ENCODE assay signal across 26 mouse cellular contexts in the genomic region with DNA sequence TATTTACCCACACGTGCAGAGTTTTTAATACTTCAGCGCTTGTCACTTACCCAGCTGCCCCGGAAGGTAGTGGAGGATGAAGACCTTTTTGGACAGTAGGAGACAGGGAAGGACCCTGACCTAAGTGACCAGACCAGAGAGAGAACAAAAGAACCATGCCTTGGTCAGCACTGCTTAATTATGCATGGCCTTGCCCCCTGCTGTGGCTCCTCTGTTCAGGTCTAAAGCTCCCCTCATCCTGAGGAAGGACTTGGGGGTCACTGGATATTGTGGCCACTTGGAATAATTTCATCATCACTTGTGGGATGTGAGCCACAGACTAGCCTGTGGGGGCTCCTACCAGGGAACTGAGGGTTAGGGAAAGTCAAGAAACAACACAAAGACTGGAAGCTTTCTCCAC.
DNase-seq lines count a peak whose midpoint lies in the region; ATAC-seq and TF ChIP-seq lines count a peak whose summit lies in the region.
"Had no signal": no experiment of that assay in that cellular context is flagged by ENCODE, and none has a peak within 500 bp of the region (broad histone marks: within the 10 kb centered on the region; RNA-seq: fewer than 3 reads in every experiment).

No protein-coding gene starts in this region.

- TF ChIP-seq CTCF in ES-Bruce4 (IDR thresholded peaks at IDR 0.05; ENCODE audit: low read depth, low read length), result no peak

- ATAC-seq in hindbrain, embryonic 16.5 days, result no peak
- ATAC-seq in forebrain, embryonic 11.5 days (replicated peaks; ENCODE audit: low FRiP score), result no peak
- no peak for ATAC-seq in midbrain, embryonic 13.5 days
- ATAC-seq: CD4-positive, CD25-positive, alpha-beta regulatory T cell, adult 4 months; intestine, embryonic 15.5 days had no signal

- H3K9ac ChIP-seq in hindbrain, embryonic 16.5 days (ENCODE audit: low read depth, low read length), result no peak overlapping the region
- H3K9ac ChIP-seq in ES-Bruce4 (ENCODE audit: low read depth, poor library complexity, severe bottlenecking), result peak overlapping the region; percentile 57
- no peak overlapping the region for H3K9ac ChIP-seq in forebrain, embryonic 11.5 days (ENCODE audit: low read length)
- no peak overlapping the region for H3K9ac ChIP-seq in midbrain, embryonic 13.5 days (replicated peaks)
- H3K9ac ChIP-seq: embryonic facial prominence, embryonic 12.5 days; heart, embryonic 15.5 days; hindbrain, embryonic 15.5 days; intestine, embryonic 15.5 days; limb, embryonic 12.5 days had no signal

- intact Hi-C loops in heart, postnatal 25 days (cut with DNase I), result no loop called here
- intact Hi-C loops in left cerebral cortex, postnatal 14 days (cut with DNase I), result no loop called here

- peak overlapping the region; percentile 88 for H3K27ac ChIP-seq in hindbrain, embryonic 10.5 days
- no peak overlapping the region for H3K27ac ChIP-seq in hindbrain, embryonic 16.5 days (ENCODE audit: low read depth, low read length)
- peak overlapping the region; percentile 99 for H3K27ac ChIP-seq in ES-Bruce4 (ENCODE audit: insufficient read depth, low read length)
- H3K27ac ChIP-seq in forebrain, embryonic 11.5 days (ENCODE audit: low read depth, low read length), result peak overlapping the region; percentile 92
- peak overlapping the region; percentile 65 for H3K27ac ChIP-seq in midbrain, embryonic 13.5 days
- H3K27ac ChIP-seq: embryonic facial prominence, embryonic 12.5 days; heart, embryonic 15.5 days; hindbrain, embryonic 15.5 days; intestine, embryonic 15.5 days; layer of hippocampus, adult 2 months; limb, embryonic 12.5 days had no signal

- TF ChIP-seq EP300 in ES-Bruce4 (IDR thresholded peaks at IDR 0.05; ENCODE audit: insufficient read depth, low read depth, low read length), result peak; percentile 64; the same call in 1 of the 2 replicates

- peaks cover 60% of the 10 kb centered on the region for H3K4me1 ChIP-seq in hindbrain, embryonic 10.5 days (replicated peaks)
- peaks cover 14% of the 10 kb centered on the region for H3K4me1 ChIP-seq in hindbrain, embryonic 16.5 days (ENCODE audit: control insufficient read depth, insufficient read depth, low read depth, low read length)
- H3K4me1 ChIP-seq in ES-Bruce4 (ENCODE audit: control insufficient read depth, insufficient read depth, low read length), result peaks cover 14% of the 10 kb centered on the region
- H3K4me1 ChIP-seq in forebrain, embryonic 11.5 days (replicated peaks; ENCODE audit: control insufficient read depth, insufficient read depth, low read length), result peaks cover 41% of the 10 kb centered on the region
- H3K4me1 ChIP-seq in midbrain, embryonic 13.5 days (replicated peaks), result peaks cover 48% of the 10 kb centered on the region

- H3K27me3 ChIP-seq in hindbrain, embryonic 10.5 days (ENCODE audit: insufficient read depth, poor library complexity, severe bottlenecking), result peaks cover 66% of the 10 kb centered on the region
- H3K27me3 ChIP-seq in hindbrain, embryonic 16.5 days (replicated peaks; ENCODE audit: control insufficient read depth, insufficient read depth, low read length), result peaks cover 16% of the 10 kb centered on the region
- H3K27me3 ChIP-seq in ES-Bruce4 (ENCODE audit: control insufficient read depth, insufficient read depth, low read length, poor library complexity, severe bottlenecking), result no peaks in the 10 kb centered on the region
- no peaks in the 10 kb centered on the region for H3K27me3 ChIP-seq in forebrain, embryonic 11.5 days (ENCODE audit: control insufficient read depth, insufficient read depth, low read length)
- peaks cover 40% of the 10 kb centered on the region for H3K27me3 ChIP-seq in midbrain, embryonic 13.5 days

- H3K9me3 ChIP-seq in hindbrain, embryonic 10.5 days, result no peaks in the 10 kb centered on the region
- H3K9me3 ChIP-seq in hindbrain, embryonic 16.5 days (ENCODE audit: control insufficient read depth, low read length), result no peaks in the 10 kb centered on the region
- H3K9me3 ChIP-seq in ES-Bruce4 (replicated peaks; ENCODE audit: control insufficient read depth, insufficient read depth, low read length, poor library complexity, severe bottlenecking), result no peaks in the 10 kb centered on the region
- H3K9me3 ChIP-seq in forebrain, embryonic 11.5 days (ENCODE audit: control insufficient read depth, low read length), result no peaks in the 10 kb centered on the region
- no peaks in the 10 kb centered on the region for H3K9me3 ChIP-seq in midbrain, embryonic 13.5 days
- H3K9me3 ChIP-seq: embryonic facial prominence, embryonic 12.5 days; heart, embryonic 15.5 days; hindbrain, embryonic 15.5 days; intestine, embryonic 15.5 days; limb, embryonic 12.5 days had no signal

- 7% methylated on average over 3 of the region's 3 CpGs for WGBS in hindbrain, embryonic 10.5 days
- WGBS in hindbrain, embryonic 16.5 days, result 15% methylated on average over 3 of the region's 3 CpGs
- WGBS in forebrain, embryonic 11.5 days, result 4% methylated on average over 3 of the region's 3 CpGs
- WGBS in midbrain, embryonic 13.5 days, result 0% methylated on average over 3 of the region's 3 CpGs

- H3K4me2 ChIP-seq in hindbrain, embryonic 16.5 days (ENCODE audit: low read length), result no peak overlapping the region
- 0 out of 2 replicates have a peak overlapping the region, but pooled peaks have one; percentile 8 for H3K4me2 ChIP-seq in forebrain, embryonic 11.5 days (ENCODE audit: low read depth, low read length, severe bottlenecking)
- no peak overlapping the region for H3K4me2 ChIP-seq in midbrain, embryonic 13.5 days (replicated peaks)
- H3K4me2 ChIP-seq: embryonic facial prominence, embryonic 12.5 days; heart, embryonic 15.5 days; hindbrain, embryonic 15.5 days; intestine, embryonic 15.5 days; limb, embryonic 12.5 days; liver, embryonic 11.5 days had no signal

- TF ChIP-seq POLR2A in ES-Bruce4 (IDR thresholded peaks at IDR 0.05; ENCODE audit: insufficient read depth, low read length), result no peak

- peak; percentile 60 for DNase-seq in hindbrain, embryonic 10.5 days (ENCODE audit: low spot score)
- DNase-seq in forebrain, embryonic 11.5 days (ENCODE audit: low spot score), result no peak
- no peak for DNase-seq in heart, postnatal 25 days (ENCODE audit: low spot score)
- no peak for DNase-seq in left cerebral cortex, postnatal 14 days (ENCODE audit: low spot score in 2 of 2)
- no peak for DNase-seq in kidney, adult 11 months
- DNase-seq: adrenal gland, adult 8-10 months; cerebellum, adult 2 months; cerebellum, postnatal 25 days; heart, postnatal 4 days; kidney, adult 9 months; kidney, postnatal 14 days; lung, adult 18-20 months; lung, postnatal 14 days; thymus, adult 18-20 months; thymus, postnatal 36 days had no signal

- H3K36me3 ChIP-seq in hindbrain, embryonic 10.5 days, result no peaks in the 10 kb centered on the region
- no peaks in the 10 kb centered on the region for H3K36me3 ChIP-seq in hindbrain, embryonic 16.5 days (ENCODE audit: control insufficient read depth, insufficient read depth, low read length)
- no peaks in the 10 kb centered on the region for H3K36me3 ChIP-seq in ES-Bruce4 (ENCODE audit: control insufficient read depth, insufficient read depth, low read length, poor library complexity, severe bottlenecking)
- H3K36me3 ChIP-seq in forebrain, embryonic 11.5 days (ENCODE audit: control insufficient read depth, insufficient read depth, low read length), result no peaks in the 10 kb centered on the region
- H3K36me3 ChIP-seq in midbrain, embryonic 13.5 days, result no peaks in the 10 kb centered on the region
- H3K36me3 ChIP-seq: embryonic facial prominence, embryonic 12.5 days; heart, embryonic 15.5 days; hindbrain, embryonic 15.5 days; intestine, embryonic 15.5 days; limb, embryonic 12.5 days had no signal

- peak overlapping the region; percentile 32; the same call in 1 of the 2 replicates for H3K4me3 ChIP-seq in hindbrain, embryonic 10.5 days
- no peak overlapping the region for H3K4me3 ChIP-seq in hindbrain, embryonic 16.5 days (ENCODE audit: low read length)
- H3K4me3 ChIP-seq in ES-Bruce4 (ENCODE audit: low read depth, low read length), result no peak overlapping the region
- H3K4me3 ChIP-seq in forebrain, embryonic 11.5 days (ENCODE audit: low read depth, low read length), result no peak overlapping the region
- H3K4me3 ChIP-seq in midbrain, embryonic 13.5 days (replicated peaks), result no peak overlapping the region
- H3K4me3 ChIP-seq: embryonic facial prominence, embryonic 12.5 days; heart, embryonic 15.5 days; hindbrain, embryonic 15.5 days; intestine, embryonic 15.5 days; layer of hippocampus, adult 2 months; limb, embryonic 12.5 days had no signal
